Mouse (Mus musculus) spleen, adult 2 months (tissue): ENCODE measurements at regions not wholly inside any gene's neighbourhood (a gene's known extent, or its start where the extent isn't known, plus 50 kb on each side); places are given as distances from the start of the nearest gene placed in this dataset.

Experiments used
- CTCF ChIP-seq: fragments of 200-500 bp; IDR thresholded peaks from 2 replicates; pipeline ENCODE4 v1.5.1; 2011; ENCODE audit warnings: mild to moderate bottlenecking, inconsistent platforms; ENCODE audit not compliant: insufficient read depth, insufficient read length, insufficient replicate concordance; ENCODE audit errors: extremely low read depth
- POLR2A ChIP-seq: fragments of 200-500 bp; IDR thresholded peaks from 2 replicates; pipeline ENCODE4 v1.6.1; 2011; ENCODE audit warnings: low read depth, low read length, inconsistent platforms

GRCm38 (mm10) chr1:43337168-43337784 lies 107.1 kb upstream of the Nck2 start:
- TF ChIP-seq CTCF (no peak), POLR2A (no peak)
